Mouse (Mus musculus): ENCODE measurements around the gene Tmem268. TPM values are rescaled to one million over a fixed set of nuclear protein-coding genes. Genes with fewer than 3 reads are reported as not detected.
A peak's percentile ranks its signal among the peaks of the same experiment; 100 is the strongest.

Gene Tmem268
- total RNA-seq (2022) = 10 to 100 TPM; 11.2 to 16.2 (median 14.6) TPM

DNA sequence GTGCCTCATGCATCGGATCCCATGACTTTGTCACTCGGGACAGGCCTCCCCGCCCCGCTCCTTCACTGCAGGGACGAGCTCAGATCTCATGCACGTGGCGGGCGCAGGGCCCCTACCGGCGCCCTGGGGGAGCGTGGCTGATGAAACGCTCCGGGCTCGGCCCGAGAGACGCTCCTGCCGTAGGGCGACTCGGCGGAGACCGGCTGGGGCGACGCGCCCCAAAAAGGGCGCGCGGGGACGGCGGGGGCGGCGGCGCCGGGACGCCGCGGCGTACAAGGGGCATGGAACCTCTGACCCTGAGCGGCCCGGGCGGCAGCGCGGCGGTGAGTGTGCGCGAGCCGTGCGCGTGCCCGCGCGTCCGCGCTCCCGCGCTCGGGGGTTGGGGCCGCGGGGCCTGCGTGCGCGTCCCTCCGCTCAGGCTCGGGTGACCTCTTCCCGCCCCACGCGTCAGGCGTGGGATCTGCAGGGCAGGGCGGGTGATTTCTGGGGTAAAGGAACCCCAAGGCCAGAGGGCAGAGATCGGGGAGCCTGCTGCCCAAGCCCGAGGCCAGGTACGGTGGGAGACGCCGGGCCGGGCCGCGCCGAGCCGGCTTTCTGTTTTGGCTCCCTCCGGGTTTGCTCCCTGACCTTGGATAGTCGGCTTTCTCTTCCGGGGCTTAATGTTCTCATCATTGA lies at the start of gene Tmem268:
Tmem268 (plus strand) TSS at position 375 of the 675 bp plus-strand sequence.
- DNase-seq (ENCODE audit: low spot score in 2 of 2) = peak; percentile 52 to 57

DNA sequence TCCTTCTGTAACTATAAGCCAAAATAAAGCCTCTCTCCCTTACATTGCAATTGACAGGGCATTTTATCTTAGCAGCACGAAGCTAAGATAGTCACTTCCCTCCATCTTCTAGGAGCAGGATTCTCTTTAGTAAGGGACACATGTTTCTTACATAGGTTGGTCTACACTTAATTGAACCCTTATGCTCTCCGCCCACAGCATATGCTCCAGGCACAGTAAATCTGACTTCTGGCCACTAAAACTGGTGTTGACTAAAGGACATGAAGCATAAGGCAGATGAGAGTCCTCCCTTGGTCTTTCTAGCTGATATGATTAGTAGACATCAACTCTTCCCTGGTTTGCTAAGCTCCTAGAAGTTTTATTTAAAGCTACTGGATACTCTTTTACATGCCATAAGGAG lies 45.7 kb upstream of the Tmem268 start:
- DNase-seq (ENCODE audit: low spot score in 2 of 2) = no peak

DNA sequence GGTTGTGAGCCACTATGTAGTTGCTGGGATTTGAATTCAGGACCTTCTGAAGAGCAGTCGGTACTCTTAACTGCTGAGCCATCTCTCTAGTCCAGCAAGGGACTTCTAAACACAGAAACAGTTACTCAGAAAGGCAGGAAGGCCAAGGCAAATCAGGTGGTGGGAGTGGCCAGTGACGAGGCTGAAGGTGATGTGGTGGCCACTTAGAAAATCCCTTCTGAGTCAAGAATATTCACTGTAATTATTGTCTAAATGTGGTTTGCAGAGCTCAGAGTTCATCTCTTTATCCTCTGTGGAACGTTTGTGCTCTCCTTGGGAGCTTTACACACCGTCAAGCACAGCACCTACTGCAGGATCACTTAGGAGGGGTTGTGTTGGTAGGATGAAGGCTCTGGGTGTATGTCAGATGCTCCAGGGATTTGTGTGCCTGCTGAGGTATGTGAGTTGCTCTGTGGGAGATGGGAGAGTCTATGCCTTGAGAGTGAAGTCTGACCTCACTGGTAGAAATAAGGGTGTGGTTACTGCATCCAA lies 44.1 kb upstream of the Tmem268 start:
- no peak for DNase-seq (ENCODE audit: low spot score in 2 of 2)

GRCm38 (mm10) chr4:63515021-63515420 lies 43.6 kb upstream of the Tmem268 start:
- DNase-seq (ENCODE audit: low spot score in 2 of 2) = no peak

DNA sequence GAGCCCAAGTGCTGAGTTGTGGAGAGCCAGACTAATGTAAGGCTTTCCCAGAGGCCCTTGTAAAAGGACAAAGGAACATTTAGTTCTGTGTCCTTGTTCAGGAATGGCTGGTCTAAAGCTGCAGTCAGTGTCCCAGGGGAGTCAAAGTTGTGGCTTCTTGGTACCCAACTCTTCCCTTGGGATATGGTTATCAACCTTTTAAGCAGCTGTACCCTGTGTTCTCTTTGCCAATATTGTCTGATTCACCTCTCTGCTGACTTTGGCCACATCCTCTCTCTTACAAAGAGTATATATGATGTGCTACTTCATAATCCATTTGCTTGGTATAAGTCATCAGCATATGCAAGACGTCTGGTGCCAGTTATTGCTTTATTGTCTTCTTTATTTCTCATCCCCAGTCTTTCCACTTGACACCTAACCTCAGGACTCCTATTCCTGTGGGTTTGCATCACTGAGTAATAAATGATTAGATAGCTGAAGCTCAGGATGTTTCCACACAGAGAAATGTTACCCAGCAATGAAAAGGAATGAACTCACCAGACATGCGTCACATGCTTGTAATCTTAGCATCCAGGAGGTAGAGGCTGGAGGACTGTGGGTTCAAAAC lies 36.7 kb upstream of the Tmem268 start:
- DNase-seq (ENCODE audit: low spot score in 2 of 2) = no peak

DNA sequence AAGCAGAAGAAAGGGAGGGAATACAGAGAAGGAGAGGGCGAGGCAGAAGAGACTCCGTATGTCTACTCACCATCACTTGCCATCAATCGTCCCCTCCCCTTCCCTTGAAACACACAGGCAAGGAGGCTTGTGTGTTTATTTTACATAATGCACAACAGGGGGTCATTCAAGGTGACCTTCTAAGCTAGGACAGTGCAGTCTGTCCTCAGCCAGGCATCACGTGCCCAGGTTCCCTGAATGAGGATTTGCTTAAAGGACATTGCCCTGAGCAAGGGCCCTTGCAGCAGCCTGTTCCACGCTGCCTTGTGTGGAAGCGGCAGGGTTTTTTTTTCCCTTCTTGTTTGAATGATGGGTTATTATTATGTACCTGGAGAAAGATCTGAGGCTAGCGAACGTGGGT lies 33.1 kb upstream of the Tmem268 start:
- DNase-seq (ENCODE audit: low spot score in 2 of 2) = no peak

- peak in 1 of 2 experiments; percentile 68 for DNase-seq (ENCODE audit: low spot score in 2 of 2)
Measured at GRCm38 (mm10) chr4:63528946-63529345, 29.6 kb upstream of the Tmem268 start.

DNA sequence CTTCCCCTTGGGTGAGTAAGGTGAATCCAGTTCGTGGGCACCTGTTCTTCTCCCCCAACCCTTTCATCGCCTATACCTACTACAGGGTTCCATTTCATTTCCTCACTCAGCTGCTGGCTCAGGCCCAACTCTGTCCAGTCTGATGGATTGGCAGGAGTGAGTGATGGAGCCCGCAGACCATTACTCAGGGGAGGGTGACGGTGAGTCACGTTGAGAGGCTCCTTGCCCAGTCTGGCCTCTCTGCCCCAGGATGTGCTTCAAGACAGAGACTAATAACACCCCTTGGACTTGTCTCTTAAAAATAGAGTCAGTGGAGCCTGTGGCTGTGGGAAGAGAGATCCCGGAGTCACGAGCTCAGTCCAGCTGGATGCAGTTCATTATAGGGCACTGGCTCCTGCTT lies 28.2 kb upstream of the Tmem268 start:
- DNase-seq (ENCODE audit: low spot score in 2 of 2) = no peak

GRCm38 (mm10) chr4:63537602-63538001 lies 21.0 kb upstream of the Tmem268 start:
- DNase-seq (ENCODE audit: low spot score in 2 of 2) = no peak

DNA sequence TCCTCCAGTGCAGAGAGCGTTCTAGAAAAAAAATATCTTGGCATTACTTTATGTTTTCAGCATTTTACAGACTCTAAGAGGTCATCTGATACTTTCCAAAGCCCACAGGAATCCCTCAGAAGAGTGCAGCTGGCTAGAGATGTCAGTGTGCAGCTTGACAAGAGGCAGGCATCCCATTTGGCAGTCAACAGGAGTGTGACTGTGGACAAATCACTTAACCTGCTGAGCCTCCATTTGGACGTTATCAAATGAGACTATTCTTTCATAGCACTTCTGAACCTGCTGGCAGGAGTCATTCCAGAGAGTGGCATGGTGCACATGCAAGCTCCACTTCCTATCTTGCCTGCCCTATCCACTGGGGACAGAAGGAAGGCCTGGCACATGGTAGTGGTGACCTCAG lies 16.4 kb upstream of the Tmem268 start:
- DNase-seq (ENCODE audit: low spot score in 2 of 2) = no peak

DNA sequence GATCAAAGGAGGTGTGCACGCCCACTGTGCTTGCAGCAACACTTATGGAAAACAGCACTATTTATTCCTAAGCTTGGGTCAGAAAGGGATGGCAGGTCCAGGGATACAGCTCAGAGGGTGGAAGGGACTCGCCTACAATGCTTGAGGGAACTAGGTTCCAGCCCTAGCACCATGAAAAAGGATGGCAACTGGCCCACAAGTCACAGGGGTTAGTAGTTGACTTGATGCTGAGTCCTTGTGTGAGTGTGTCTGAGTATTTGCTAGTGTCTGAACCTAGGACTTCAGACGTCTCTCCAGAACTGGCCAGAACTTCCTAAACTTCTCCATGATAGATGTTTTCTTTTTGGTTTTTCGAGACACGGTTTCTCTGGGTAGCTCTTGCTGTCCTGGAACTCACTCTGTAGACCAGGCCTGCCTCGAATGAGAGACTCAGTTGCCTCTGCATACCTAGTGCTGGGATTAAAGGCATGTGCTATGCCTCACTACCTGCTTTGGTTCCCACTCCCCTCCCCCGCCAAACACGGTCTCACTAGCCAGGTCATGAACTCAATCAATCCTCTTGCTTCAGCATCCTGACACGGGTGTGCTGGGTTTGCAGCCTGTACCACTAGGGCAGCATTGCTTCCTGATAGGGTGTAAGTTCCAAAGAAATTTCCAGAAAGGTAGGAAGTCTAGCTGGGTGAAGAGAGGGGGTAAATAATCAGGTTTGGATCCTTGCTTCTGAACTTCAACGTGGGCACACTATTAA lies 14.7 kb upstream of the Tmem268 start:
- DNase-seq (ENCODE audit: low spot score in 2 of 2) = peak in 1 of 2 experiments; percentile 55

DNA sequence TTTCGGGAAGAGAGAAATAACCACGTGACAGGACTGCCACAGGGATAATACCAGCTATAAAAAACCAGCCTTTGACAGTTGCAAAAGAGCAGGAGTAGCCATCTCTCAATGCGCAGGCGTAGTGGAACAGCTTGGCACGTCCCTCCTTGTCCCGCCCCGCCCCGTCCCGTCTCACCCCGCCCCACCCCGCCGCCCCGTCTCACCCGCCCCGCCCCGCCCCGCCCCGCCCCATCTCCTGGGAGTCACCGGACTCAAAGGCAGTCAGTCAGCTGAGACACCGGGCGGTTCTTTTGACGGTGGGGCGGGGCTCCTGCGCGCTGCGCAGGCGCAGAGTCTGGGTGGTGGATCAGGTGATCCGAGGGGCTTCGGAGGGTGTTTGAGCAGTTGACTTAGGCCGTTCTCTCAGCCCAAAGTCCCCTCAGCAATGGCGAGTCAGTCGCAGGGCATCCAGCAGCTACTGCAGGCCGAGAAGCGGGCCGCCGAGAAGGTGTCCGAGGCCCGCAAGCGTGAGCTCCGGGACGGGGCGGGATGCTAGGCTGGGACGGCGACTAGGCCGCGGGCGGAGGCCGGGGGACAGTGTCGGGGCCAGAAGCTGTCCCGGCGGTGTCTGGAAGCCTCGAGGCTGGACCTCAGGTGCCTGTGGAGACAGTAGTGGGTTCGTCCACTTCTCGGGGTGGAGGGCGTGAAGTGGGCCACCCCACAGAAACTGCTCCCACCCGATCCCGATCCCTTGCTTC lies 13.9 kb upstream of the Tmem268 start, which contains the start of gene Atp6v1g1:
Atp6v1g1 (plus strand) TSS at position 279 of the 737 bp plus-strand sequence.
- DNase-seq (ENCODE audit: low spot score in 2 of 2) = peak; percentile 87 to 95

DNA sequence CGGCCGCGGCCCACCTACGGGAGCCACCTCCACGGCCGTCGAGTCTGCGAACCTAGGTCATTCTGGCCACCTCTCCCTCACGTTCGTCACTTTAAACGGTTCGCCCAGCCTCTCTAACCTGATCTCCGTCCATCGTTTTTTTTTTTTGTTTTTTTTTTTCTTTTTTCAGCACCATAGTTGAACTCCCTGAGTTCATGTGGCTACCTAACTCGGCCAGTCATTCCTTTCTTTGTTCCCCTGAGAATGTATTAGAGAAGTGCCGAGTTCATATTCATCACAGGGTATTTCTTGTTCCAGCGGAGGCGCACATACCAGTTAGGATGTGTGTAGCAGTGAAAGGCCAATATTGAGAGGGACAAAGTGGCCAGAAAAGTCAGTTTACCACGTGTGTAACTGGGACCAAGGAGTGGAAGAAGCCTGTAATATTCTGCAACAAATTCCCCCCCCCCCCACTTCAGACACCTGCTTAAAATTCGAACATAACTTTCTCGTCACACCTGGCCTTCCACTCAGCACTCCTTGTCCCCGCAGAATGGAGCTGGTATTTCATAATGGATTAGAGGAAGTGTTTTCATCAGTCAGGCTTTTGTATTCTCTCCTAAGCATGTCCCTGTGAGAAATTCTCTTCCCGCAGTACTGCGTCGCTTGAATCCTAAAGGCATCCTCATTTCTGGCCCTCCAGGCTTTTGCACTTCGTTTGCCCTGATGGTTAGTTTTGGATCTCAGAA lies 13.2 kb upstream of the Tmem268 start:
- no peak for DNase-seq (ENCODE audit: low spot score in 2 of 2)

- no peak for DNase-seq (ENCODE audit: low spot score in 2 of 2)
Measured at GRCm38 (mm10) chr4:63546441-63547055, 12.0 kb upstream of the Tmem268 start.

GRCm38 (mm10) chr4:63547799-63548198 lies 10.8 kb upstream of the Tmem268 start:
- no peak for DNase-seq (ENCODE audit: low spot score in 2 of 2)

- DNase-seq (ENCODE audit: low spot score in 2 of 2) = no peak
Measured at GRCm38 (mm10) chr4:63548491-63548890, 10.1 kb upstream of the Tmem268 start.

DNA sequence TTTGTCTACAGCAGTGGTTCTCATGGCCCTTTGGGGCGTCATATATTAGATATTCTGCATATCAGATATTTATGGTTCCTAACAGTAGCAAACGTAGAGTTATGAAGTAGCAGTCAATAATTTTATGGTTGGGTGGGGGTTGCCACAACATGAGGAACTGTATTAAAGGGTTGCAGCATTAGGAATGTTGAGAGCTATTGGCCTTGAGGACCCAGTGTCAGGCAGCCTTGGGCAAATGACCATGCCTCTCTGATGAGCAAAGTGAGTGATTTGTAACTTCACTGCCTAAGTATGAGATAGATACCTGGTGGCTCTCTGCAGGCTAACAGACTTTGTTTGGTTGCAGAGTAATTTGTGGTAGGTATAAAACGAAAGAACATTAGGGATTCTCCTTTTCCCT lies 7.7 kb upstream of the Tmem268 start:
- no peak for DNase-seq (ENCODE audit: low spot score in 2 of 2)

- DNase-seq (ENCODE audit: low spot score in 2 of 2) = no peak
Measured at GRCm38 (mm10) chr4:63552865-63553264, 5.7 kb upstream of the Tmem268 start.

GRCm38 (mm10) chr4:63553789-63554576 lies 4.6 kb upstream of the Tmem268 start:
- no peak for DNase-seq (ENCODE audit: low spot score in 2 of 2)

Data from left cerebral cortex, adult 8-10 months (tissue).